Mouse (Mus musculus) heart, adult 8-10 months (tissue): ENCODE results near the gene Tmem239. TPM values are rescaled to one million over a fixed set of nuclear protein-coding genes. Genes with fewer than 3 reads are reported as not detected.

ENCODE experiments used
- DNase-seq: peaks from one replicate; pipeline ENCODE4 v3.0.0; 2022; ENCODE audit warnings: low spot score
- total RNA-seq, 4 experiments: library from RNA; stranded (reverse); gene quantifications; 2 replicates each; pipeline ENCODE4 v1.2.4; 2022

Tmem239 gene
- total RNA-seq, 4 experiments from 2014 or later = not detected

GRCm38 (mm10) chr2:130450434-130450796 lies 44.1 kb downstream of the Tmem239 start:
- peak; percentile 67 for DNase-seq

- DNase-seq = no peak
Measured at GRCm38 (mm10) chr2:130451086-130451726, 44.9 kb downstream of the Tmem239 start.

GRCm38 (mm10) chr2:130451727-130452090 lies 45.4 kb downstream of the Tmem239 start:
- DNase-seq = no peak

GRCm38 (mm10) chr2:130452266-130452665 lies 46.0 kb downstream of the Tmem239 start:
- no peak for DNase-seq

- DNase-seq = peak; percentile 39
Measured at GRCm38 (mm10) chr2:130453421-130453820, 47.1 kb downstream of the Tmem239 start.

- no peak for DNase-seq
Measured at GRCm38 (mm10) chr2:130454748-130455370, 48.6 kb downstream of the Tmem239 start.

Other genes with a start within 250 kb of the Tmem239 start
- 100 to 1,000 TPM; 111 to 128 (median 122) TPM for gene Snrpb, start 227.1 kb upstream of the Tmem239 start, total RNA-seq
- gene Tmc2, start 211.3 kb upstream of the Tmem239 start, total RNA-seq = not detected
- gene Nop56, start 132.0 kb upstream of the Tmem239 start, total RNA-seq = 10 to 100 TPM; 25.5 to 44.1 (median 28.0) TPM
- gene Idh3b, start 121.9 kb upstream of the Tmem239 start, total RNA-seq = 100 to 1,000 TPM; 719 to 848 (median 777) TPM
- under 1 TPM; 0.20 to 0.78 (median 0.58) TPM for gene Ebf4, start 111.3 kb upstream of the Tmem239 start, total RNA-seq
- 1 to 10 TPM; 2.6 to 5.2 (median 3.8) TPM for gene Cpxm1, start 8.9 kb upstream of the Tmem239 start, total RNA-seq
- not detected for gene Gm28372, start 1.2 kb upstream of the Tmem239 start, total RNA-seq
- gene 1700020A23Rik, start 1.2 kb upstream of the Tmem239 start, total RNA-seq = not detected
- 10 to 100 TPM; 21.6 to 28.9 (median 24.7) TPM for gene Vps16, start 17.9 kb downstream of the Tmem239 start, total RNA-seq
- 1 to 10 TPM; 6.1 to 7.2 (median 6.5) TPM for gene Pced1a, start 18.2 kb downstream of the Tmem239 start, total RNA-seq
- 10 to 100 TPM; 44.2 to 48.0 (median 46.4) TPM for gene Ptpra, start 43.8 kb downstream of the Tmem239 start, total RNA-seq
- 10 to 100 TPM; 67.0 to 84.9 (median 72.2) TPM for gene Mrps26, start 157.3 kb downstream of the Tmem239 start, total RNA-seq
- not detected for gene Oxt, start 169.7 kb downstream of the Tmem239 start, total RNA-seq
- 10 to 100 TPM in 3 of 4 experiments, 1 to 10 TPM in 1; 9.3 to 20.9 (median 16.9) TPM for gene Avp, start 176.1 kb downstream of the Tmem239 start, total RNA-seq
- gene Fastkd5, start 223.5 kb downstream of the Tmem239 start, total RNA-seq = 1 to 10 TPM; 6.0 to 8.6 (median 8.1) TPM
- gene Ubox5, start 223.6 kb downstream of the Tmem239 start, total RNA-seq = 1 to 10 TPM; 5.0 to 5.7 (median 5.2) TPM
- gene Lzts3, start 236.3 kb downstream of the Tmem239 start, total RNA-seq = 1 to 10 TPM; 5.0 to 7.0 (median 5.4) TPM